Mouse (Mus musculus) embryo, embryonic 11.5 days (tissue): Measurements from ENCODE around the gene Vmn1r101.
"Not testable (repeated sequence)": the region's sequence is repeated elsewhere in the genome, so short reads cannot be mapped to it uniquely, and the experiment has no call there.

Experiments used
- DNase-seq: peaks from one replicate; pipeline ENCODE4 v3.0.0-alpha.2; 2012; ENCODE audit warnings: low read depth, low spot score

Vmn1r101 gene

GRCm38 (mm10) chr7:20442493-20442892 lies at the start of gene Vmn1r101:
Gene Vmn1r101 (minus strand): TSS chr7:20442593.
- DNase-seq = not testable (repeated sequence)

- not testable (repeated sequence) for DNase-seq
Observed at GRCm38 (mm10) chr7:20474825-20475224, 32.4 kb upstream of the Vmn1r101 start, which contains the start of gene Gm10670. Gene Gm10670 (minus strand): TSS chr7:20474925.

- DNase-seq = not testable (repeated sequence)
Observed at GRCm38 (mm10) chr7:20417642-20418041, 24.8 kb downstream of the Vmn1r101 start, which contains the start of gene Vmn1r100. Gene Vmn1r100 (plus strand): TSS chr7:20417942.
